Mouse (Mus musculus): Measurements from ENCODE around the gene Rgn. TPM values are rescaled to one million over a fixed set of nuclear protein-coding genes. Genes with fewer than 3 reads are reported as not detected.

Rgn gene
- polyA plus RNA-seq (2014; fragmentation: Nextera tagmentation; extraction: Ambion mirVana), result 0.34 and 0.40 TPM in 2 replicates

DNA sequence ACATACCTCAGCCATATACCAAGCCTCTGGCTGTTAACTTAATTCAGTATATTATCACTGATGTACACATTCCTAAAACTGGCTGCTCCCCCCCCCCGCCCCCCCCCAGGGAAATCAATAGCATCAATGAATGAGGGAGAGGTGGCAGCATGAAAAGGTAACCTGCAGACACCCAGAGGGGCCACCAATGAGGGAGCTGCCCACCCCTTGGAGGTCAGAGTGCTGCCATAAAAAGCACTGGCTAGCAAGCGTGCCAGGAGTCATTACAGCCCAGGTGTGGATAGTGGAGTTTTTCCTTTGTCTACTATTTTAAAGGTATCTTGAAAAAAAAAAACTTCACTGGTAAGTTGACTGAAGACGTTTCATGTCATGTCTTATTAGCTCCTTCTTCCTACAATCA is at the start of gene Rgn:
Rgn (plus strand) TSS at position 256 of the 400 bp plus-strand sequence.
- no peak for DNase-seq (ENCODE audit: low spot score)
- 82% methylated on average over 3 of the region's 3 CpGs for WGBS

DNA sequence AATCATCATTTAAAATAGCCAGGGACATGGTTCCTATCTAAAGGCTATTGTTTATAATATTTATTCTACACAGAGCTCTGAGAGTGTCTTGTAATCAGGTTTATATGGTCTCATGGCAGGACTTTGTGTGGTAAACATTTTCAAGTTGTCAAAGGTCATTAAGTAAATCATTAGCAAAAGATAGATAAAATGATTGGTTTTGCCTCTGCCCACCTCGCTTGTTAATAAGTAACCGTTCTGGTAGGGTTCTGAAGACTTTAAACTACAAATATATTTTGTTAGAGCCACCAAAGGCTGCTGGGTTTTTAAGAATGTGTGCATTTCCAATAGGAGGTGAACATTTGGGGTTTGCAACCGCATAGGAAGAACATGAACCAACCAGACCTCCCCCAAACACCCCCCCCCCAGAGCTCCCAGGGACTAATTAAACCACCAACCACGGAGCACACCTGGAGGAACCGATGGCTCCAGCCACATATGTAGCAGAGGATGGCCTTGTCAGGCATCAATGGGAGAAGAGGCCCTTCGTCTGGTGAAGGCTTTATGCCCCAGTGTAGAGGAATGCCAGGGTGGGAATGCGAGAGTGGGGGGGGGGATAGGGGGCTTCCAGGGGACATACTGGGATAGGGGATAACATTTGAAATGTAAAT is 29.2 kb upstream of the Rgn start:
- no peak overlapping the region for H3K9ac ChIP-seq (ENCODE audit: low read length)
- no peak overlapping the region for H3K4me3 ChIP-seq (ENCODE audit: low read depth, low read length)
- H3K36me3 ChIP-seq (ENCODE audit: control insufficient read depth, insufficient read depth, low read length), result peaks cover 6% of the 10 kb centered on the region; the same call in 1 of the 2 replicates
- ATAC-seq (no peak), DNase-seq (ENCODE audit: low spot score) (no peak)
- no peaks in the 10 kb centered on the region for H3K9me3 ChIP-seq (replicated peaks; ENCODE audit: control insufficient read depth, low read length)
- H3K27ac ChIP-seq (ENCODE audit: low read depth, low read length), result no peak overlapping the region
- no peaks in the 10 kb centered on the region for H3K27me3 ChIP-seq (replicated peaks; ENCODE audit: control insufficient read depth, insufficient read depth, low read length)
- no peak overlapping the region for H3K4me2 ChIP-seq (ENCODE audit: low read length)
- WGBS, result 86% methylated on average over 7 of the region's 7 CpGs
- H3K4me1 ChIP-seq (ENCODE audit: control insufficient read depth, insufficient read depth, low read length), result no peaks in the 10 kb centered on the region

More for the DNA sequence above, at the start of gene Rgn:
- no peak for ATAC-seq
- Histone ChIP-seq H3K27me3 (replicated peaks; ENCODE audit: control insufficient read depth, insufficient read depth, low read length) (no peaks in the 10 kb centered on the region), H3K36me3 (ENCODE audit: control insufficient read depth, insufficient read depth, low read length) (no peaks in the 10 kb centered on the region), H3K9ac (ENCODE audit: low read length) (no peak within 1 kb of the TSS), H3K4me1 (ENCODE audit: control insufficient read depth, insufficient read depth, low read length) (no peaks in the 10 kb centered on the region), H3K4me2 (ENCODE audit: low read length) (peak within 1 kb of the TSS; percentile 56), H3K27ac (ENCODE audit: low read depth, low read length) (no peak within 1 kb of the TSS), H3K4me3 (ENCODE audit: low read depth, low read length) (peak within 1 kb of the TSS; percentile 26; the same call in 1 of the 2 replicates), H3K9me3 (replicated peaks; ENCODE audit: control insufficient read depth, low read length) (no peaks in the 10 kb centered on the region)

DNA sequence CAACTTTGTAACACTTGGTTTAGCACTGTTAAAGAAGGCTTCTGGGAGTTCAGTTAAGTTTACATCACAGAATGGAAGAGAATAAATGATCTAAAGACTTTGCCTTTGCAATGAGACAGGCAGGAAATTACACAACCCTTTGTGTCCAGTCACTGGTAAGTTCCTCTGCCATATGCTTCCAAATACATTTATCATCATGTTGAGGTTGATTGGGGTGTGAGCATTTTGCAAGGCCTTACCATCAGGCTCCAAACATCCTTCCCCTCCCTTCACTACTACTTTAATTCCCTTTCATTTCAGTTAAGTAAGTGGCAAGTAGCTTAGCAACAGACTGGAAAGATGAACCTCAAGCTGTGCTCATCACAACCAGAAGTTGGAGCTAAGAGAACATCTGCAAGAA is 28.0 kb upstream of the Rgn start:
- Histone ChIP-seq H3K4me1 (ENCODE audit: control insufficient read depth, insufficient read depth, low read length) (no peaks in the 10 kb centered on the region), H3K4me3 (ENCODE audit: low read depth, low read length) (no peak overlapping the region), H3K9me3 (replicated peaks; ENCODE audit: control insufficient read depth, low read length) (no peaks in the 10 kb centered on the region), H3K36me3 (ENCODE audit: control insufficient read depth, insufficient read depth, low read length) (peaks cover 3% of the 10 kb centered on the region; the same call in 1 of the 2 replicates), H3K27ac (ENCODE audit: low read depth, low read length) (no peak overlapping the region), H3K27me3 (replicated peaks; ENCODE audit: control insufficient read depth, insufficient read depth, low read length) (no peaks in the 10 kb centered on the region), H3K9ac (ENCODE audit: low read length) (no peak overlapping the region), H3K4me2 (ENCODE audit: low read length) (no peak overlapping the region)
- DNase-seq (ENCODE audit: low spot score) (no peak), ATAC-seq (no peak)

DNA sequence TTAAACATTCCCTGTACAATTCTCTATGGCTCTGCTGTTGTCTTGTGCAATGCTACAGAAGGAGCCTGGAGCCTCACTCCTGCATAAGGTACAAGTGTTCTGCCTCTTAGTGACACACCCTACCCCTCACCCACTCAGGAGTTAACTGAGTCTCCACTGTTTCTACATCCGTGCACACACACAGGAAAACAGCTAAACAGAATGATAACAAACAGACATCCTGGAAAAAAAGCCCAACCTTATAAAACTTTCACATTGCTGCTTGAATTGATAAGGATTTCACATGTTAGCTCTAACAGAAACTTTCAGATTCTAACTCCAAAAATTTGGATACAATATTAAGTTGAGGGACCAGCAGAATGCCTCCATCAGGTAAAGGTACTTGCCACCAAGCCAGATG is 17.0 kb upstream of the Rgn start:
- no peak for DNase-seq (ENCODE audit: low spot score)
- H3K27me3 ChIP-seq (replicated peaks; ENCODE audit: control insufficient read depth, insufficient read depth, low read length), result no peaks in the 10 kb centered on the region
- no peak overlapping the region for H3K9ac ChIP-seq (ENCODE audit: low read length)
- ATAC-seq, result no peak
- no peak overlapping the region for H3K4me2 ChIP-seq (ENCODE audit: low read length)
- H3K9me3 ChIP-seq (replicated peaks; ENCODE audit: control insufficient read depth, low read length), result no peaks in the 10 kb centered on the region
- no peaks in the 10 kb centered on the region for H3K36me3 ChIP-seq (ENCODE audit: control insufficient read depth, insufficient read depth, low read length)
- H3K4me1 ChIP-seq (ENCODE audit: control insufficient read depth, insufficient read depth, low read length), result no peaks in the 10 kb centered on the region
- 52% methylated on average over 1 of the region's 1 CpGs for WGBS
- H3K27ac ChIP-seq (ENCODE audit: low read depth, low read length), result no peak overlapping the region
- no peak overlapping the region for H3K4me3 ChIP-seq (ENCODE audit: low read depth, low read length)

DNA sequence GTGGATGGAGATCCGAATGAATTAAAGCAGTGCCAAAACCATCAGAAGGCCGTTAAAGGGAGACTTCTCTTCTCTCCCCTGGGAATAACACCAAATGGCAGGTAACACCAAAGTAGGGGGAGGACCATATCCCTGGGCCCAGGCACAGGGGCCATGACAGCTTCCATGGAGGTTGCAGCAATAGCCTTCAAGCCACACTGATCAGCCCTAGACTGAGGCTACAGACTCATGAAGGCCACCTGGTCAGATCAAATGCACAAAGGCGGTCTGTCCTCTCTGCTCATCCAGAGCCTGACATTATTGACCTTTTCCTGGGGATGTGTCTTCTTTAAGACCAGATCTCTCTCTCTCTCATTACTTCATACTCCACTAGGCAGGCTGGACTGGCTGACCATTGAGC is 5.7 kb upstream of the Rgn start:
- no peaks in the 10 kb centered on the region for H3K4me1 ChIP-seq (ENCODE audit: control insufficient read depth, insufficient read depth, low read length)
- no peak overlapping the region for H3K4me2 ChIP-seq (ENCODE audit: low read length)
- no peak overlapping the region for H3K9ac ChIP-seq (ENCODE audit: low read length)
- no peaks in the 10 kb centered on the region for H3K9me3 ChIP-seq (replicated peaks; ENCODE audit: control insufficient read depth, low read length)
- H3K27ac ChIP-seq (ENCODE audit: low read depth, low read length), result no peak overlapping the region
- no peak for ATAC-seq
- 94% methylated on average over 3 of the region's 3 CpGs for WGBS
- H3K4me3 ChIP-seq (ENCODE audit: low read depth, low read length), result no peak overlapping the region
- H3K27me3 ChIP-seq (replicated peaks; ENCODE audit: control insufficient read depth, insufficient read depth, low read length), result no peaks in the 10 kb centered on the region
- no peaks in the 10 kb centered on the region for H3K36me3 ChIP-seq (ENCODE audit: control insufficient read depth, insufficient read depth, low read length)
- DNase-seq (ENCODE audit: low spot score), result no peak

DNA sequence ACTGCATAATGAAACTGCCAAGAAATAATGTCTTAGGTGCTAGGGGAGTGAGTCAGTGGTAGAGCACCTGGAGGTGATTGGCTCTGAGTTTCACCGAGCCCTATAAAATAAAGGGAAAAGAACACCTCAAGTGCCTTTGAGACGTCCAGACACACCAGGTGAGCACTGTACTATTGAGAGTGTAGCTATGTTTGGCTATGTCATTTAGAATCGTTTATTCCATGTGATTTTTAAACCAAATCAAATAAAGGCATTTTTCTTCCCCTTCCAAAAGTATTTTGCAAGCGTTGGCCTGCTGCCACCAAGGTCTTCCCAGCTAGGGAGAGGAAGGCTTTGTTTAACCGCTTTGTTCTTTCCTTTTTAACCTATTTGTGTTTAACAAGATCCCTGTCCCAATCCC is 2.0 kb upstream of the Rgn start:
- Histone ChIP-seq H3K27ac (ENCODE audit: low read depth, low read length) (no peak overlapping the region), H3K4me2 (ENCODE audit: low read length) (peak overlapping the region; percentile 56), H3K27me3 (replicated peaks; ENCODE audit: control insufficient read depth, insufficient read depth, low read length) (no peaks in the 10 kb centered on the region), H3K9ac (ENCODE audit: low read length) (no peak overlapping the region; the same call in 1 of the 2 replicates), H3K9me3 (replicated peaks; ENCODE audit: control insufficient read depth, low read length) (no peaks in the 10 kb centered on the region), H3K4me3 (ENCODE audit: low read depth, low read length) (no peak overlapping the region), H3K36me3 (ENCODE audit: control insufficient read depth, insufficient read depth, low read length) (no peaks in the 10 kb centered on the region), H3K4me1 (ENCODE audit: control insufficient read depth, insufficient read depth, low read length) (no peaks in the 10 kb centered on the region)
- DNase-seq (ENCODE audit: low spot score) (peak; percentile 4), ATAC-seq (no peak)
- WGBS, result 40% methylated on average over 5 of the region's 5 CpGs

DNA sequence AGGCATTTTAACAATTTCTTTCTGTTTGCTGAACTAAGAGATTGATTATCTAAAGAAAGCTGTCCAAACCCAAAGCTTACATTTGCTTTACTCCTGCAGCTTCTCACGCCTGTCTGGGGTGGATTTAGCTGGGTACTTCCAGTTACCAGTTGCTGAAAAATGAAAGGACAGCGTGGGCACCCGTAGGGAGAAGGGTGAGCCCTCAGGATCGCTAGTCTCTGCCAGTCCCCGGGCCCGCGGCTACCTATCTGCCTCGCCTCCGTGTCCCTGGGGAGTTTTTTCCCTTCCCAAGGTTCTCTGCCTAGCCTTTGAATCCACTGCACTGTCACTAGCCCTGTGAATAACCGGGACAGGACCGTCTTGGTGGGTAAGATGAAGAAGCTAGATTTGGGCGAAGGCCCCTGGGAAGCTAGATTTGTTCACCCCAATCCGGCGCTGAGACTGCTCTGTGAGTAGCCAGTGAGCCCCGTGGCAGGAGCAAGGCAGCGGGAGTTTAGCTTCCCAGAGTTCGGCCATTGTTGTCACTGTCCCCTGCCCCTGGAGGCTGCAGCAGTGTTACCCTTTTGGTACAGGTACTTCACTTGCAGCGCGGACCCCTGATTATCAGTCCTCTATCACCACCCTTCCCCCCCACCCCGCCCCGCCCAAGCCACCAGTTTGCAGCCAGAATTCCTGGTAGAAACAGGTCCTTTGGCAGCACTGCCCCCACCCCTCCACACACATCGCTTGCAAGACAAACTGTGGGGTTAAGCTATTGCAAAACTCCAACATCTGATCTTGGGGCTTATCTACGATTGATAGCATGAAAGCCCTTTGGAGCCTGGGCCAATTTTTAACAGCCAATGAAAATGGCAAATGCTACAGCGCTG is 1.3 kb upstream of the Rgn start:
- H3K27ac ChIP-seq (ENCODE audit: low read depth, low read length), result no peak overlapping the region
- H3K4me2 ChIP-seq (ENCODE audit: low read length), result peak overlapping the region; percentile 56
- no peaks in the 10 kb centered on the region for H3K9me3 ChIP-seq (replicated peaks; ENCODE audit: control insufficient read depth, low read length)
- DNase-seq (ENCODE audit: low spot score) (peak; percentile 21), ATAC-seq (peak; percentile 37; the same call in 1 of the 2 replicates)
- no peaks in the 10 kb centered on the region for H3K36me3 ChIP-seq (ENCODE audit: control insufficient read depth, insufficient read depth, low read length)
- peak overlapping the region; percentile 26 for H3K4me3 ChIP-seq (ENCODE audit: low read depth, low read length)
- WGBS, result 31% methylated on average over 24 of the region's 24 CpGs
- H3K4me1 ChIP-seq (ENCODE audit: control insufficient read depth, insufficient read depth, low read length), result no peaks in the 10 kb centered on the region
- peak overlapping the region; percentile 56 for H3K9ac ChIP-seq (ENCODE audit: low read length)
- H3K27me3 ChIP-seq (replicated peaks; ENCODE audit: control insufficient read depth, insufficient read depth, low read length), result no peaks in the 10 kb centered on the region

DNA sequence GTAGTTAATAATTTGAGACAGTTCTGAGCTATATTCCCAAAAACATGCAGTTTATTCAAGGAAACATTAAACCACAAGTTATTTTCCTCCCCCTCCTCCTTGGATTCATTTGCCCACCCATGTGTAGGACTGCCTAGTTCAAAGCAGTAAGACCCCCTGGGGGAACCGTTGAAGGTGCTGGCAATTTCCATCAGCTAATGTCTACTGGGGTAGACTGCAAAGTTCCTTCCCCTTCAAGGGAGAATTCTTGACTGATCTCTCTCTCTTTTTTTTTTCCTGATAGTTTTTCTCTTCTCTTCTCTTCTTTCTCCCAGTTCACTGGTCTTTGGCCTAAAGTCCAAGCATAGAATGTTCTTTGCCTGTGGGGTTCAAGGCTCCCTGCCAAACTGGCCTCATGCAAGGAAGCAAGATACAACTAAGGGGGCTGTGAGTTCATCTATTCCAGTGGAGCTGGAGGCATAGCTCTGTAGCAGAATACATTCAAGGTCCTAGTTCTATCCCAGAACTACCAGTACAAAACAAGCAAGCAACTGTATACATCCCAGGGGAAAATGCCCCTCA is 627 bp upstream of the Rgn start:
- Histone ChIP-seq H3K36me3 (ENCODE audit: control insufficient read depth, insufficient read depth, low read length) (no peaks in the 10 kb centered on the region), H3K4me3 (ENCODE audit: low read depth, low read length) (no peak overlapping the region)

More for the DNA sequence above, 627 bp upstream of the Rgn start:
- no peak for ATAC-seq
- no peak overlapping the region for H3K9ac ChIP-seq (ENCODE audit: low read length)
- H3K27ac ChIP-seq (ENCODE audit: low read depth, low read length), result no peak overlapping the region
- DNase-seq (ENCODE audit: low spot score), result no peak
- no peaks in the 10 kb centered on the region for H3K9me3 ChIP-seq (replicated peaks; ENCODE audit: control insufficient read depth, low read length)
- H3K4me1 ChIP-seq (ENCODE audit: control insufficient read depth, insufficient read depth, low read length), result no peaks in the 10 kb centered on the region
- H3K4me2 ChIP-seq (ENCODE audit: low read length), result peak overlapping the region; percentile 56; the same call in 1 of the 2 replicates
- 45% methylated on average over 1 of the region's 1 CpGs for WGBS
- H3K27me3 ChIP-seq (replicated peaks; ENCODE audit: control insufficient read depth, insufficient read depth, low read length), result no peaks in the 10 kb centered on the region
